Comparison of ENCODE assay signal across 40 mouse cellular contexts in genomic region chr7:16700583-16700982, GRCm38 (mm10). TPM values are rescaled to one million over a fixed set of nuclear protein-coding genes. Genes with fewer than 3 reads are reported as not detected.
DNase-seq lines count a peak whose midpoint lies in the region; ATAC-seq and TF ChIP-seq lines count a peak whose summit lies in the region.
"Had no signal": no experiment of that assay in that cellular context is flagged by ENCODE, and none has a peak within 500 bp of the region (broad histone marks: within the 10 kb centered on the region; RNA-seq: fewer than 3 reads in every experiment).

No protein-coding gene starts in this region.

- H3K4me2 ChIP-seq in heart, embryonic 11.5 days, result no peak overlapping the region
- H3K4me2 ChIP-seq in heart, embryonic 14.5 days (ENCODE audit: low read length), result no peak overlapping the region
- no peak overlapping the region for H3K4me2 ChIP-seq in heart, postnatal 0 days (ENCODE audit: low read depth, low read length)
- H3K4me2 ChIP-seq: embryonic facial prominence, embryonic 15.5 days; heart, embryonic 13.5 days; hindbrain, embryonic 12.5 days; limb, embryonic 12.5 days; liver, embryonic 11.5 days; neural tube, embryonic 15.5 days; stomach, embryonic 15.5 days had no signal

- peak; percentile 87 for DNase-seq in heart, adult 11 months
- DNase-seq in heart, postnatal 14 days, result no peak
- DNase-seq in T-cell, adult 2 months (ENCODE audit: low spot score), result peak; percentile 36
- peak; percentile 49 for DNase-seq in heart, postnatal 0 days (ENCODE audit: low spot score)
- no peak for DNase-seq in cerebellum, adult 9-10 months
- DNase-seq in frontal cortex, postnatal 10 days (ENCODE audit: low spot score in 2 of 2), result no peak
- DNase-seq: adrenal gland, postnatal 25 days; cerebellum, adult 2 months; cerebellum, postnatal 25 days; gastrocnemius, postnatal 36 days; kidney, postnatal 25 days; lung, postnatal 14 days; midbrain, embryonic 14.5 days; retina, postnatal 1 day; right cerebral cortex, postnatal 14 days had no signal

- H3K36me3 ChIP-seq in heart, embryonic 11.5 days (ENCODE audit: control insufficient read depth, insufficient read depth, low read length), result no peaks in the 10 kb centered on the region
- no peaks in the 10 kb centered on the region for H3K36me3 ChIP-seq in heart, embryonic 14.5 days (ENCODE audit: control insufficient read depth, insufficient read depth, low read length)
- no peaks in the 10 kb centered on the region for H3K36me3 ChIP-seq in heart, postnatal 0 days (replicated peaks; ENCODE audit: control insufficient read depth, insufficient read depth, low read length)
- H3K36me3 ChIP-seq: embryonic facial prominence, embryonic 10.5 days; embryonic facial prominence, embryonic 15.5 days; G1E; heart, embryonic 13.5 days; hindbrain, embryonic 12.5 days; limb, embryonic 12.5 days; neural tube, embryonic 15.5 days; stomach, embryonic 15.5 days had no signal

- H3K27me3 ChIP-seq in heart, embryonic 11.5 days (ENCODE audit: control insufficient read depth, insufficient read depth, low read length), result no peaks in the 10 kb centered on the region
- H3K27me3 ChIP-seq in heart, embryonic 14.5 days (ENCODE audit: control insufficient read depth, insufficient read depth, low read length), result no peaks in the 10 kb centered on the region
- H3K27me3 ChIP-seq in heart, postnatal 0 days (ENCODE audit: control insufficient read depth, insufficient read depth, low read length), result no peaks in the 10 kb centered on the region
- H3K27me3 ChIP-seq: embryonic facial prominence, embryonic 15.5 days; heart, embryonic 13.5 days; hindbrain, embryonic 12.5 days; neural tube, embryonic 15.5 days; stomach, embryonic 15.5 days had no signal

- intact Hi-C loops in heart, postnatal 14 days (cut with DNase I), result no loop called here

- H3K4me1 ChIP-seq in heart, embryonic 11.5 days (ENCODE audit: control insufficient read depth, insufficient read depth, low read length), result 0 out of 2 replicates have a peak, but pooled peaks cover under 1% of the 10 kb centered on the region
- peaks cover under 1 to 6% of the 10 kb centered on the region in 2 experiments; a peak in 3 of 4 replicates for H3K4me1 ChIP-seq in heart, embryonic 14.5 days (ENCODE audit: control insufficient read depth in 2 of 2, insufficient read depth in 2 of 2, low read length in 2 of 2)
- peaks cover 8% of the 10 kb centered on the region; the same call in 1 of the 2 replicates for H3K4me1 ChIP-seq in heart, postnatal 0 days (ENCODE audit: control insufficient read depth, insufficient read depth)
- H3K4me1 ChIP-seq: embryonic facial prominence, embryonic 10.5 days; embryonic facial prominence, embryonic 15.5 days; hindbrain, embryonic 12.5 days; limb, embryonic 12.5 days; neural tube, embryonic 15.5 days; stomach, embryonic 15.5 days had no signal

- no peak overlapping the region for H3K9ac ChIP-seq in heart, embryonic 11.5 days (ENCODE audit: low read depth, low read length)
- H3K9ac ChIP-seq in heart, embryonic 14.5 days (ENCODE audit: low read length), result no peak overlapping the region
- H3K9ac ChIP-seq in heart, postnatal 0 days (replicated peaks; ENCODE audit: low read depth, low read length), result no peak overlapping the region
- H3K9ac ChIP-seq: embryonic facial prominence, embryonic 15.5 days; heart, embryonic 13.5 days; hindbrain, embryonic 12.5 days; limb, embryonic 12.5 days; neural tube, embryonic 15.5 days; stomach, embryonic 15.5 days had no signal

- H3K4me3 ChIP-seq in heart, embryonic 11.5 days (ENCODE audit: low read depth, low read length), result no peak overlapping the region
- H3K4me3 ChIP-seq in heart, embryonic 14.5 days (ENCODE audit: control insufficient read depth in 1 of 2, insufficient read depth in 1 of 2, low read depth in 1 of 2, low read length in 2 of 2), result no peak overlapping the region
- H3K4me3 ChIP-seq in heart, postnatal 0 days (ENCODE audit: low read depth, low read length), result no peak overlapping the region
- H3K4me3 ChIP-seq: embryonic facial prominence, embryonic 10.5 days; embryonic facial prominence, embryonic 15.5 days; heart, embryonic 13.5 days; hindbrain, embryonic 12.5 days; left cerebral cortex, adult 2 months; limb, embryonic 12.5 days; neural tube, embryonic 15.5 days; stomach, embryonic 15.5 days had no signal

- WGBS in heart, embryonic 11.5 days (ENCODE audit: insufficient replicate concordance), result 62% methylated on average over 5 of the region's 5 CpGs
- 41% methylated on average over 5 of the region's 5 CpGs for WGBS in heart, embryonic 14.5 days
- 41% methylated on average over 5 of the region's 5 CpGs for WGBS in heart, postnatal 0 days

- no peaks in the 10 kb centered on the region for H3K9me3 ChIP-seq in heart, embryonic 11.5 days (replicated peaks; ENCODE audit: control insufficient read depth, low read length)
- no peaks in the 10 kb centered on the region for H3K9me3 ChIP-seq in heart, embryonic 14.5 days (ENCODE audit: control insufficient read depth, low read length)
- H3K9me3 ChIP-seq in heart, postnatal 0 days (replicated peaks; ENCODE audit: control insufficient read depth, low read length), result no peaks in the 10 kb centered on the region
- H3K9me3 ChIP-seq: embryonic facial prominence, embryonic 15.5 days; G1E; heart, embryonic 13.5 days; hindbrain, embryonic 12.5 days; limb, embryonic 12.5 days; neural tube, embryonic 15.5 days; stomach, embryonic 15.5 days had no signal

- no peak overlapping the region for H3K27ac ChIP-seq in heart, embryonic 11.5 days (ENCODE audit: low read depth, low read length)
- no peak overlapping the region for H3K27ac ChIP-seq in heart, embryonic 14.5 days (replicated peaks in 1 of 2; ENCODE audit: control insufficient read depth in 1 of 2, insufficient read depth in 1 of 2, low read depth in 2 of 2, low read length in 2 of 2)
- 0 out of 2 replicates have a peak overlapping the region, but pooled peaks have one; percentile 35 for H3K27ac ChIP-seq in heart, postnatal 0 days (ENCODE audit: low read depth)
- H3K27ac ChIP-seq: embryonic facial prominence, embryonic 10.5 days; embryonic facial prominence, embryonic 15.5 days; hindbrain, embryonic 12.5 days; hindbrain, postnatal 0 days; left cerebral cortex, adult 2 months; limb, embryonic 12.5 days; neural tube, embryonic 15.5 days; stomach, embryonic 15.5 days had no signal

- no peak for TF ChIP-seq EP300 in heart, postnatal 0 days (IDR thresholded peaks at IDR 0.05; ENCODE audit: low read depth)

- TF ChIP-seq CTCF in heart, postnatal 0 days (IDR thresholded peaks at IDR 0.05; ENCODE audit: low read depth), result no peak

- no peak for ATAC-seq in heart, embryonic 11.5 days (replicated peaks; ENCODE audit: insufficient number of reproducible peaks, low FRiP score, low TSS enrichment)
- 0 out of 2 replicates have a peak, but pooled peaks have one; percentile 43 for ATAC-seq in heart, embryonic 14.5 days (ENCODE audit: insufficient number of reproducible peaks, insufficient read depth, low FRiP score, low read depth)
- ATAC-seq in heart, postnatal 0 days (ENCODE audit: insufficient read depth, low read depth), result peak; percentile 74
- ATAC-seq: forebrain, embryonic 14.5 days; hindbrain, postnatal 0 days; intestine, embryonic 16.5 days; Patski had no signal

RNA-seq across cellular contexts. Expression of gene Ceacam9, which starts 21.1 kb away (rescaled TPM):
- not detected in 2 replicates for polyA plus RNA-seq in heart, embryonic 11.5 days (2014; fragmentation: Nextera tagmentation; extraction: Ambion mirVana)
- polyA plus RNA-seq in heart, embryonic 14.5 days (2014; fragmentation: Nextera tagmentation; extraction: Ambion mirVana), result not detected in 2 replicates
- not detected for total RNA-seq in heart, postnatal 14 days (2021)
- not detected in 2 replicates for total RNA-seq in heart, postnatal 0 days (2014; rRNA removed; ENCODE audit: low replicate concordance)
- not detected in 2 replicates for polyA plus RNA-seq in heart, postnatal 0 days (2015; fragmentation: Nextera tagmentation; extraction: Ambion mirVana)
- total RNA-seq: adrenal gland, adult 18-20 months; adrenal gland, postnatal 25 days; gastrocnemius, adult 18-20 months; gastrocnemius, postnatal 36 days; hindbrain, postnatal 0 days; layer of hippocampus, adult 18-20 months; layer of hippocampus, postnatal 14 days; monocyte, adult 5-6 weeks had no signal
- polyA plus RNA-seq: C2C12; cerebellum, adult 2 months; embryonic facial prominence, embryonic 10.5 days; embryonic facial prominence, embryonic 15.5 days; forebrain, embryonic 14.5 days; G1E; heart, embryonic 13.5 days; hindbrain, embryonic 12.5 days; intestine, embryonic 16.5 days; kidney, embryonic 14.5 days; limb, embryonic 12.5 days; liver, embryonic 11.5 days; liver, embryonic 16.5 days; midbrain, embryonic 14.5 days; Patski; stomach, embryonic 15.5 days had no signal

RNA-seq across cellular contexts. Expression of gene Ceacam15, which starts 25.1 kb away (rescaled TPM):
- polyA plus RNA-seq in heart, embryonic 11.5 days (2014; fragmentation: Nextera tagmentation; extraction: Ambion mirVana), result 0.11 and 0.21 TPM in 2 replicates
- 0.47 and 0.66 TPM in 2 replicates for polyA plus RNA-seq in heart, embryonic 14.5 days (2014; fragmentation: Nextera tagmentation; extraction: Ambion mirVana)
- total RNA-seq in heart, postnatal 14 days (2021), result not detected
- 0.19 and 1.6 TPM in 2 replicates for total RNA-seq in heart, postnatal 0 days (2014; rRNA removed; ENCODE audit: low replicate concordance)
- 1.5 and 2.5 TPM in 2 replicates for polyA plus RNA-seq in heart, postnatal 0 days (2015; fragmentation: Nextera tagmentation; extraction: Ambion mirVana)
- total RNA-seq: adrenal gland, adult 18-20 months; adrenal gland, postnatal 25 days; gastrocnemius, adult 18-20 months; gastrocnemius, postnatal 36 days; hindbrain, postnatal 0 days; layer of hippocampus, adult 18-20 months; layer of hippocampus, postnatal 14 days; left cerebral cortex, adult 2 months; left cerebral cortex, postnatal 25 days; monocyte, adult 5-6 weeks had no signal
- polyA plus RNA-seq: C2C12; cerebellum, adult 2 months; embryonic facial prominence, embryonic 10.5 days; embryonic facial prominence, embryonic 15.5 days; forebrain, embryonic 14.5 days; G1E; hindbrain, embryonic 12.5 days; hindbrain, postnatal 0 days; intestine, embryonic 16.5 days; kidney, embryonic 14.5 days; limb, embryonic 12.5 days; liver, embryonic 11.5 days; liver, embryonic 16.5 days; midbrain, embryonic 14.5 days; neural tube, embryonic 15.5 days; Patski; stomach, embryonic 15.5 days had no signal

RNA-seq across cellular contexts. Expression of gene Ap2s1, which starts 37.6 kb away (rescaled TPM):
- polyA plus RNA-seq in heart, embryonic 11.5 days (2014; fragmentation: Nextera tagmentation; extraction: Ambion mirVana), result 256 TPM in 2 replicates
- polyA plus RNA-seq in heart, embryonic 14.5 days (2014; fragmentation: Nextera tagmentation; extraction: Ambion mirVana), result 237 and 256 TPM in 2 replicates
- 100 to 1,000 TPM in 1 of 2 experiments, 10 to 100 TPM in 1; 89.4 to 102 TPM for total RNA-seq in heart, postnatal 14 days (2021)
- 299 and 316 TPM in 2 replicates for total RNA-seq in heart, postnatal 0 days (2014; rRNA removed; ENCODE audit: low replicate concordance)
- polyA plus RNA-seq in heart, postnatal 0 days (2015; fragmentation: Nextera tagmentation; extraction: Ambion mirVana), result 215 and 216 TPM in 2 replicates

Comparison
In these comparisons a context has a peak if more than half of its experiments do, and no peak if none do; other contexts are left out.
1. DNase-seq: peak in heart, adult 11 months (single experiment), T-cell, adult 2 months (single experiment) and heart, postnatal 0 days (single experiment); none in heart, postnatal 14 days (0 of 2), cerebellum, adult 9-10 months (single experiment) and frontal cortex, postnatal 10 days (0 of 2).